Mouse (Mus musculus): ENCODE results near the gene C1qtnf6.
A peak's percentile ranks its signal among the peaks of the same experiment; 100 is the strongest.

C1qtnf6 gene

DNA sequence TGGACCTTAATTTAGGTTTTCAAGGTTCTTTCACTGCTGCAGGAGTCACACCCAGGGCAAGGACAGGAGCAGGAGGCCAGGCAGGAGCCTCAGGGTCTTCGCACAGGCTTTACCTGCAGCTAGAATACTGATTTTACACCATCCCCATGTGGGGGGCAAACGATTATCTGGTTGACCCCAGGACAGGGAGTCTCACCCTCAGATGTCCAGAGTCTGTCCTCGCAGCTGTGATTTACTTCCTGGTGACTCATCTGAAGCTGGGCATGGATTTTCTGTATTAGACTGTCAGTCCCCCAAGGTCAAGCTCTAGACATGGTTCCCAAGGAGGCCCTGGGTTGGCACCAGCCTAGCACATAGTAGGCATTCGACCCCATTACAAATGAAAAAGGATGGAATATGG is 14.8 kb upstream of the C1qtnf6 start:
- no peak for DNase-seq (ENCODE audit: low read depth, low spot score)

DNA sequence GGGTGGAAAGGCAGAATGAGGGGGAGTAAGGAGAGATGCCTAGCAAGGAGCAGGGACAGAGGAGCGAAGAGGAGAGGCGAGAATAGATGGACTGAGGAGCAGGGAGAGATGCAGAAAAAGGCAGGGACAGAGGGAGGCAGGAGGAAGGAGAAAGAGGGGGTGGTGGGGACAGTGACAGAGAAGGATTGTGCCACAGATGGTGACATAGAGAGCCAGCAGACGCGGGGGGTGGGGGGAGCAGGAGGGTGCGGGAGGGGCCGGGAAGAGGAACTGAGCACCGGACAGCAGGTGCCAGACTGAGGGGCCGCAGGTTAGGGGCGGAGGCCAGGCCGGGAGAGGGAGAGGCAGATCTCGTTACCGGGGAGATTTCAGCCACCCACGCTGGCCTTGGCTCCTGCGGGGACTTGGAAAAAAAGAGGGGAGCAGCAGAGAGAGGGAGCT is 13.4 kb upstream of the C1qtnf6 start, which contains the start of gene Sstr3:
TSS of gene Sstr3 (minus strand) at position 125 of the 441 bp plus-strand sequence.
- peak; percentile 91 for DNase-seq (ENCODE audit: low read depth, low spot score)

DNA sequence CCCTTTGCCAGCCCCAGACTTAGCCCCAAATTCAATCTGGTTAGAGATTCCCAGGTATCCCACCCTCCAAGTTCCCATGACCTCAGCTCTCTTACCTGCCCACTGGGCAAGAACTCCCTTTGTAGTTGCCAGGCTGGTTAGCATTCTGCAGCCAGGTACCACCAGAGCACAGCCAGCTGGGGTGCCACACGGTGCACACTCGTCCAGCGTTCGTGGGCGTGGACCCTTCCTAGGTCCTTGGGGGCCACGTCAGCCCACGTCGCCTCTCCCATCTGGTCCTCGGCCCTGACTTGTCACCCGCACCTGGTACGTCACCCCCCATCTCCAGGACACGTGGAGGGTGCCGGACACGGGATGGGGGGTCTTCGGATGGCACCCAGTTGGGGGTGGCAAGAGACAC is 12.8 kb upstream of the C1qtnf6 start:
- no peak for DNase-seq (ENCODE audit: low read depth, low spot score)

DNA sequence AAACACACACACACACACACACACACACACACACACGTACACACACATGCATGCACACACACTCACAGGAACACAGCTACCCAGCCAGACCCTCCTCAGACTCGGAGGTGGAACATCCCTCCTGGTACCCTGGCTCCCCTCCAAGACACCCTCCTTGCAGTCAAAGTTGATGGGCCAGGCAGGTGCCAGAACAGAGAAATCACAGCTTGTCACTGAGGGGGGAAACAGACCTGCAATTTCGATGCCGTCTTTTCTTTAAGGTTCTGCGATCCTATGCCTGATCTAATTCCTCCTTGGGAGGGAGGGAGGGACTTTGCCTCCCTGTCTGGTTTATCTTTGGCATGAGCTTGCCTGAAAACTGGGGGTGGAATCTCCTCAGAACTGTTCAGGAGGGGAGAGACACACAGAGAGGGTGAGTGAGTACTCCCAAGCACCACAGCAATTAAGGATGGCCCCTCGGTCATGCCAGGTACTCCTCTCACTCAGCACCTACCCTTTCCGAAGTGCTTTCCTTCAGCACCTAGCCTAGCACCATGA is 11.6 kb upstream of the C1qtnf6 start:
- peak; percentile 85 for DNase-seq (ENCODE audit: low read depth, low spot score)

DNA sequence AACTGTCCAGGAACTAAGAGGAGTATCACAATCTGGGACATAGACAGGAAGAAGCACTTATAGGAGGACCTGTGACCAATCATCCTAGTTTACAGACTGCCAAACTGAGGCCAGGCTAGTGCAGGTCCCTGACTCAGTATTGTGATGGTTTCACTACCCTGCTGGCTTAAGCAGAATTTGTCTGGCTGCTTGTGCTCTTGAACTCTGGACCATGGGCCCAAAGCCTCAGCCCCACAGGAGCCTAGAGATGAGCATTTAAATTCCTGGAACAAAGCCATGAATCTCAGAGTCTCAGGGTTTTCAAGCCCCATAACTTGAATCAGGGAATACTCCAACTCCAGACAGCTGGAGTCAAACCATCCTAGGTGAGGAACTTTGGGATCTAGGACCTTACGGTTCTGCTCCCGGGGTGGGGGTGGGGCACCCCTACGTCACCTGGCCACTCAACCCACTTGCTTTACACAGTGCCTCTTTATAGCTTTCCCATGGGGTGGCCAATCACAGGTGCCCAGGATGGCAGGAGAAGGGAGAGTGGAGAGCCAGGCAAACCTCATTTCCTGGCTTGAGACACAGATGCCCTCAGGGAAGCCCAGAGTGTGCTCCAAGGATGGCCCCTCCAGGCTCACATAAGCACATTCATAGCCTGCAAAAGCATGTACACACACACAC is 11.0 kb upstream of the C1qtnf6 start:
- peak; percentile 85 for DNase-seq (ENCODE audit: low read depth, low spot score)

DNA sequence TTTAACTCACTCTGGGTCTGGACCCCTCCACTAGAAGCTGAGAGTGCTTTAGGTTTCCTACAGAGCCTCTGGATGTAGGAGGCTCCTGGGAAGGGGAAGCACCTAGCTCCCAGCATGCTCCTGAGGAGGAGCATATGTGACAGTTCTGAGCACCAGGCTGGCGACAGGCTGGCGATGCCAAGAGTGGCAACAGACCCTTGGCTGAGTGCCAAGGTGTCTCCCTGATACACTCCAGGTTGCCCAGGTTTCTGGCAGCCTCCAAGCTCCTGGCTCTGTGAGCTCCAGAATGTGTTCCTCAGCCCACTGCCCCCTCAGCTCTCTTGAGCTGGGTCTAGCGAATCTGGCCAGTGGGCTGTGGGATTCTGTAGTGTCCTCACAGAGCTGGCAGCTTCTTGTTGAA is 10.4 kb upstream of the C1qtnf6 start:
- peak; percentile 93 for DNase-seq (ENCODE audit: low read depth, low spot score)

DNA sequence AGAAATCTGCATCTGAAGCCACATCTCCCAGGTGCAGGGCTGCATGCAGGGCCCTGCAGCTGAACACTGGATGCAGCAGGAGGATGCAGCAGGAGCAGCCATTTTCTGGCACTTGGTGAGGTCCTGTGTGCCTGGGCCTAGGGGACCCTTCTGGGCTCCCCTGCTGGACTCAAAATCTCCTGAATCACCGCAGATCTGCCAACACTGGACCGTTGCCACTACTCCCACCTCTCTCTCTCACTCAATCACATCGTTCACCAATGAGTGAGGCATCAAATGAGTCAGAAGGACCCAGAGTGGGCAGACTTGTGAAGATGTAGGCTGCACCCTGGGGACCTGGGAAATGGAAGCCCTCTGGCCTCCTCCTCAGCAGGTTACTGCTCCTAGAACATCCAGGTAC is 9.8 kb upstream of the C1qtnf6 start:
- DNase-seq (ENCODE audit: low read depth, low spot score): peak; percentile 86

DNA sequence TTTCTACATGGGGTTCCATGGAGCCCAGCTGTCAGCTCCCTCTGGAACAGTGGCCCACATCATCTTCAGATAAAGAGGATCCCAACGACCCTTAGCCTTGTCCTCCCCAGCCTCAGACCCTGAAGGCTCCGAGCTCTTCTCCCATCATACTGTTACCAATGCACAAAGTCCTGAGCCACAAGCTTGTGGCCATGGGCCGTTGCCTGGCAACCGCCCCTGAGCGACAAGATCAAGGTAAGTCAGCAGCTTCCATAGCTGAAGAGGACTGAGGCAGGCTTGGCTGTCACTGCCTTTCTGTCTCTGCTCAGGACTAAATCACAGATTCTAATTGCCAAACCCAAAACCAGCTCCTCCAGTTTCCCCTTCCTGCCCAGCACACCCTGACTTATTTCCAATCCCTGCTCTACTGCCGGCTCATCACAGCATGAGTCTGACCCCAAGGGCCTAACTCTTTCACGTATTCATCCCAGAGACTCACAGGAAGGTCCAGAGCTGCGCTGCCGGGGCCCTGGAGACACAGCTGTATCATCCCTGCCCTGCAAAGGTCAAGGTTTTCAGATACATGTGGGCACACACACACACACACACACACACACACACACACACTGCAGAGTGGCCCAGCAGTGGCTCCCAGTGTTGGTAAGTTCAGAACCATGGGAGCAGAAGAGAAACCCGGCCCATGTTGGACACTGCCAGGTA is 4.7 kb upstream of the C1qtnf6 start:
- no peak for DNase-seq (ENCODE audit: low read depth, low spot score)

DNA sequence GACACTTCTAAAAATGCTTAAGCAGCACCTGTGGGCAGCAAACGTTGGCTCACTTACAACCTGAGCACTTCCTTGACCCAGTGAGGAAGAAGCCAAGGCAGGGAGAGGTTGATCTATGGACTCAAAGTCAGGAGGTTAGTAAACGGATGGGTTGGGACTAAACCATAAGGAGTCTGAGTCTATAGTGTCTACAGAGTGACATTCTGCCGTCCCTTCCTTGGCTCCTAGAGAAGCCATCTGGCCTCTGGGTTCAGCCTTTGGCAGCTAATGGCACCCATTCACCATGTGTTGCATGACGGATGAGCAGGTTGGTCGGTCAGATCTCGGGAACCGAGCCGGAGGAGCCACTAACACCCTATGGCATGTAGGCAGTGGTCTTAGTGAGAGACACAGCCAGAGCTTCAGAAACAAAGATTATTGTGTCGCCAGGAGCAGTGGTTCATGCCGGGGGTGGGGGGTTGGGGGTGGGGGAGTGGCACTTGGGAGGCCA is 2.2 kb upstream of the C1qtnf6 start:
- peak; percentile 88 for DNase-seq (ENCODE audit: low read depth, low spot score)

DNA sequence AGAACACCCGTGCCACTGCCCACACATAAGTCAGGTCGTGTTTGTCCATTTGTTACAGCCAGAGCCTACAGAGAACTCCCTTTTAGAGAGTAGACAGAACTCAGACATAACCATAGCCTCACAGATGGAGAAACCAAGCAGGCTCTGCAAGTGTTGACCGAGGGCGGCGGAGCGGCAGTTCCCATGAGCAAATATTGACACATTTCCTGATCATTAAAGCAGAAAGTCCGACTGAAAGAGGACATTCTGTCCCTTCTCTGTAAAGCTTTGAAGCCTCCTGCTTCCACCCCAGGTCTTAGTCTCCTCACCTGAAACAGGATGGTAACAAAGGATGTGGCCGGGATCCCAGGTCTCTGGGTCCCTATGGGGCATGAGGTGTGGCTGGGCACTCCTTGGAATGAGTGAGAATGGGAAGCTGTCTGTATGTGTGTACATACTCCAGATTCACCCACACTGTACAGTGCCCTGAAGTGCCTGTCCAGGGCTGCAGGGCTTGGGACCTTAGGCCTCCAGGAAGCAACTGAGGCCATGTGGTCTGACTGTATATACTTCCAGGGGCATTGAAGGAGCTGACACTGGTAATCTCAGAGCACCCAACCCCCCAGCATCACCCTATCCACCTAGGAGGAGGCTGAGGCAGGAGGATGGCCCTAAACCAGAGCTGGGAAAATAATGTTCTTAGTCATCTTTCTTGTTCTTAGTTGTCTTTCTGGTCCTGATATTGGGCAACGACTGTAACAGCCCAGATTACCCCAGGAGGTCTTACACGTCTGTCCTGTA is 1.5 kb upstream of the C1qtnf6 start:
- DNase-seq (ENCODE audit: low read depth, low spot score): no peak

DNA sequence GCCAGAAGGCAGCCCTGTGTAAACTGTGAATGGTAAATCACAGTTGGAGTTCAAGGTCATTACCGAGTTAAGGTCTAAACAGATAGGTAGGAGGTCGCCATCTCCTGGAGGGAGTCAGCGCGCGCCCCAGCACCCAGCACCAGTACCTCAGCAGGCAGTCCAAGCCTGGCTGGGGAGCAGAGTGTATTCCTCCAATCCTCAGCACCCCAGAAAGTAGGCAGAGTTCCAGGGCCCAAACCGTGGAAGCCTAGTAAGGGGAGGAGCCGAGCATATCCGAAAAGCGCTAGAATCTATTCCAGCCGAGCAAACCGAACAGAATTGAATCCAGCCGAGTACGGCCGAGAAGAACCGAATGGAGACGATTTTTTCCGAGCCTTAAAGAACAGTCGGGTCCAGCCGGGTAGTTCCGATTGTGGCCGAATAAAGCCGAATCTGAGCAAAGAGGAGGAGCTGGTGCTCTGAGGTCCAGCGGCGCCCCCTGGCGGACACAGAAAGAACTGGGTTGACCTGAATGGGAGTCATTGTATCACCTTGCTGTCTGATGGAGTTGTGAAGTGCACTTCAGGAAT is 769 bp upstream of the C1qtnf6 start:
- DNase-seq (ENCODE audit: low read depth, low spot score): peak; percentile 99

DNA sequence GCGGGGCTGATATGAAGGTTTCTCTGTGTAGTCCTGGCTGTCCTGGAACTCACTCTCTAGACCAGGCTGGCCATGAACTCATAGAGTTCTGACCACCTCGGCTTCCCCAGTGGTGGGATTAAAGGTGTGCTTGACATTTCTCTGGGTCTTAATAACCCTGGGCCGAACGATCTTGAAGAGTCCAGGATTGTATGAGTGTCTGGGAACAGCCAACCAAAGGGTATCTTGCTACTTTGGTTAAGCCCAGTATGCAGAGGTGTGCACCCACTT is 170 bp upstream of the C1qtnf6 start:
- DNase-seq (ENCODE audit: low read depth, low spot score): no peak

DNA sequence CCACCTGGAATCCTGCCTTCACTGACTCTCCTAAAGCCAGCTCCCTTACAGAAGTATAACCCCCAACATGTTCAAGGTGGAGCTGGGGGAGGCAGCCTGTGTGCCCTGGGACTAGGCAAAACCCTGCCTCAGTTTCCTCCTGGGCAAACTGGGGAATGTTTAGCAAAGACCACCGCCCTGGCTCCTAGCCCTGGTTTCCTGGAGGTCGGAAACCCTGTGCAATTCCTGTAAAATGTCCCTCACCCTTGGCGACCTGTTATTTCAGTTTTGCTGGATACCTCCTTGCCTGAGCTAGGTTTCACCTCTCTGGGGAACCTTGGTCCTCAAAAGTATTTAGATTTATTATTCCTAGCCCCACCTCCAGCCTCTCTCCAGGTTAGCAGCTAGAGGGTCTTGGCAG is 1.1 kb downstream of the C1qtnf6 start:
- no peak for DNase-seq (ENCODE audit: low read depth, low spot score)

DNA sequence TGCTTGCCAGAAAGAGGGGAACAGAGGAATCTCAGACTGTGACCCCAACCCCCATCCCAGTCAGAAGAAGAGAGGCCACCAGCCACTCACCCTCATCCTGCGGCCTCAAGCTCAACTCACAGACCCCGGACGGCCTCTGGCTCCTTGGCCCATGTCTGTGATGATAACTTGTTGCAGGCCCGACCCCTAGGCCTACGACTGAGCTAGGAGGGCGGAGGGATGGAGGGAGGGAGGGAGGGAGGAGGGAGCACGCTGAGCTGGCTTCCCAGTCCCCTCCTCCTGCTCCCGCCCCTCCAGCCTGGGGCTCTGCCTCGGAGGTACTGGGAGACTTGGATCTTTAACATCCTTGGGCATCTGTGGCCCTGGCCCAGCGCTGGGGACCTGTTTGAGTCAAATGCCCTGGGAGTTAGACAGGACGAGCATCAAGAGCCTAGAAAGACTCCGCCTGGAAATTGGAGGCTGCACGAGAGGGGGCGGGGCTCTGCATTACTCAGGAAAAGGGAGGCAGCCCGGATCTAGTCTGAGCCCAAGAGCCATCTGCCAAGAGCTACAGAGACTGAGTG is 1.7 kb downstream of the C1qtnf6 start:
- peak; percentile 80 for DNase-seq (ENCODE audit: low read depth, low spot score)

DNA sequence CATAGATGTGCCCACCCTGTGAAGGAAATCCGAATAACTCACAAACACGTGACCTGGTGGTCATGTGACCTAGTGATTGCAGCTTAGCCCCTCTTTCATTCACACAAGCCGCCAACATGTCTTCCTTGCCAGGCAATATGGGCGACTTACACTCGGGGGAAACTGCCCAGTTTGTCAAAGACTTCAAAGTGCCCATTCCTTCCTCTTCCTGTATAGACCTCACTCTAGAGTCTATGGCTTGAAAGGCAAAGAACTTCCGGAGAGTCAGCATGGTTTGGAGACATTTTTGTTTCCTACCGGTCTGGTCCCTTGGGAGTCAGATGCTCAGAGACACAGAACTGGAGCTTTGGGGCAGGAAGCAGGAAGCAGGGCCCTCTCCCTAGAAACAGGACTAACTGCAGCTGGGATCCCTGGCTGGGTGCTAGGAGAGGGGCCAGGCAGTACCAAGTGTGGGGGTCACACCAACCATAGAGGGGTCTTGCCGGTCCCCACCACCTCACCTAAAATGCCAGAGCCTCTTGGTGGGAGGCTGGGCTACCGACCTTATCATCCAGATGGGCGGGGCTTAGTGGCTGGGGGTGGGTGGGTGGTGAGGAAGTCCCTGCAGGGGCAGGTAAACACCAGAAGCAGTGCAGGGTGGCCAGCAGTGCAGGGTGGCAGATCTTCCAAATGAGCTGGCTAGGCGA is 2.3 kb downstream of the C1qtnf6 start:
- DNase-seq (ENCODE audit: low read depth, low spot score): no peak

DNA sequence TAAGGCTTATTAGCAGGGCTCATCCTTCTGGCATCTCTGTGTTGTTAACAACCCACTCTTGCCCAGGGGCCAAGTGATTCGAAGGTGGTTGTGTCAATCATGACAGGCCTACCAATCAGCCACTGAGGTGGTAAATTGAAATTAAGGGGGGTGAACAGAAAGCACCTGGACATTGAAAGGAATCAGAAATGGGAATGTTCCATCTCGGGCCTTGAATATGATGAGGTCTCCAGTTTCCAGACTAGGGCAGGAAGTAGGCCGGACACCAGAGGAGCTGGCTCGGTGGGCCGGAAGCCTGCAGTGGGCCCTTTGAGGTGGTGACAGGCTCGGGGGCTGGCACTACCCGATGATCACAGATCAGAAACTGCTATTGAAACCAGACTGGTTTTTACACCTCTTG is 3.2 kb downstream of the C1qtnf6 start:
- DNase-seq (ENCODE audit: low read depth, low spot score): peak; percentile 58

DNA sequence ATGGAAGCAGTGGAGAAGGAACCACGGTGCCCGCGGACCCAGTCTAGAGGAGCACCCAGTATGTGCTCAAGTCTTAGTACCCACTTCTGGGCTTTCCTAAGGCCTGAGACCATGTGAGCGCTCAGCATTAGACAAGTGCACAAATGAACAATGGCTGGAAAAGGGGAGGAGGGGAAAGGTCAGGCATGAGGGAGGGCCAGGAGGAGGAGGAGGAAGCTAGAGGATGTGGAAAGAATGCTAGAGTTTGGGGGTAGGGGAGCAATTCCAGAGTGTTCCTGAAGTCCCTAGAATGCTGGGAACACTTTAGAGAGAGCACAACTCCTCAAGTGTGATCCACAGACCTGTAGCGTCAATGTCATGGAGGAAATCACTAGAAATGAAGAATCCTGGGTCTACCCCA is 7.1 kb downstream of the C1qtnf6 start:
- no peak for DNase-seq (ENCODE audit: low read depth, low spot score)

DNA sequence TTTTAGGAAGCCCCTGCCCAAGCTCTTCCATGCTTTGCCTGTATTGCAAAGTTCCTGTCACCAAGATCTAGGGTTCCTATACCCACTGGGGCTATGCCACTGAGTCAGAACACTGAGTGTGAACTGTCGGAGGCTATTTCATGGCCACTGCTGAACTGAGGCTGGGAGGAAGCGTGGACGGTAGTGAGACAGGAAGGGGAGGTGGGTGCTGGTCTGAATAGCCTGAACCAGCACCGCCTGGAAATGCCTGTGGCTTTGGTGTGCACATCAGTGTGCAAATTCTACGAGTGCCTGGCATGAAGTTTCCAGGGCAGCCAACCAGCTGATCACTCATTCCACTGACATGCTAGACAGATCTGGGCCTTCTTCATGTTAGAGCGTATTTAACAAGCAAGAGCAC is 9.3 kb downstream of the C1qtnf6 start:
- DNase-seq (ENCODE audit: low read depth, low spot score): no peak

DNA sequence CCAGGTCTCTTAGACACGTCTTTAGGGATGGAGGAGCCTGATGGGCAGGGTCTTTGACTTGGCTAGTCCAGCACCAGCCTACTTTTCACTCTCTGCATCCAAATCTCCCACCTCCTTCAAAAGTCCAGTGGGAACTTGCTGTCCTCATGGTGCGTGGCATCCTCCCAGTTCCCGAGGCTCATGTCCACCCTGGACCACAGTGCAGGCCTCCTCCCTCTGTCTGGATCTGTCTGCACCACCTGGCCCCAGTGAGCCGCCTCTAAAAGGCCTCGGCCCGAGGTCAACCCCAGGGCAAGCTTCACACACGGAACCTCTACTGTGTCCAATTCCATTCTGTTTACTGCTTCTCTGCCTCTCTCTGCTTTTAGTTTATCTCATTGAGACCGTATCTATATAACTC is 9.9 kb downstream of the C1qtnf6 start:
- no peak for DNase-seq (ENCODE audit: low read depth, low spot score)

DNA sequence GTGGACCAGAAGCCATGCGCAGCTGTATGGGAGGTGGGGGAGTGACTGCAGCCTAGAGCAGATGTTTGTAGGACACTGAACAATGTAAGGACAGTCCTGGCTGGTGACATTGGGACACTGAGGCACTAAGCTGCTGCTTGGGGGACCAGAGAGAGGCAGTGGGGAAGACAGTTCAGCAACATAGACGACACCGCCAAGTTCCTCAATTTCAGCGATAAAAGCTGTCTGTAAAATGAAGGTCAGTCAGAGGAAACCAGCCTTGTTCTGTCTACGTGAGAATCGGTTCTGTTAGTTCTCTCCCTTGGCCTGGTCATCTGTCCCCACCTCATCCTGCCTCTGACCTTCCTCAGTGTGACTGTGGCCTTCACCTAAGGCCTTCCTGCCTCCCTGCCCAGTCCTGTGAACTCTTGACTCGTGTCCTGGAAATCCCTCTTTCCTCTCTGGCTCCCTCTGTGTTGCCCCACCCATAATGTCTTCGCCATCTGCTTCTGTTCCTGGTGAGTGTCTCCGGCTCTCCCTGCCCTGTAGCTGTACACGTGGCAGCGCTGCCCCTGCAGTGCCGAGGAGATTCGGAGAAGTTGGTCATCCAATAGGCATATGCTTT is 11.0 kb downstream of the C1qtnf6 start:
- DNase-seq (ENCODE audit: low read depth, low spot score): no peak

DNA sequence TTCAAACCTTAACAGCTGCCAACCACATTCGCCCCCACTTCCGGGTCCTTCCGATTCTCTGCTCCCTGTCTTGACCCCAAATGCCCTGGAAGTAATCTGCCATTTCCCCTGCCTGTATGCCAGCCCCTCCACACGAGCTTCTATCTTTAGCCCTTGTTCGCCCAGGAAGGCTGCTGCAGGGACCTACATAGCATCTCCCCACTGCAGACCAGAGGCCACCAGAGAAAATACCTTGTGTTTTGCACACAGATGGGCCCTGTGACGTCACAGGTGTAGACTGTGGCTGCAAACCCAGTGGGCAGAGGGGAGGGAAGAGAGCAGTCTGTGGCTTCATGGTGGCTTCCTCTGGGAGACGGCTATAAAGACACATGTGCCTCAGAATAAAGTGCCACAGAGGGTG is 13.0 kb downstream of the C1qtnf6 start:
- no peak for DNase-seq (ENCODE audit: low read depth, low spot score)
